Mouse (Mus musculus) 3134 (cell line): ENCODE measurements at regions not wholly inside any gene's neighbourhood (a gene's known extent, or its start where the extent isn't known, plus 50 kb on each side); places are given as distances from the start of the nearest gene placed in this dataset.

Experiments used
- DNase-seq: peaks from one replicate; pipeline ENCODE4 v3.0.0-alpha.2; 2011; ENCODE audit warnings: low spot score; ENCODE audit not compliant: insufficient read length; ENCODE audit errors: extremely low read depth

DNA sequence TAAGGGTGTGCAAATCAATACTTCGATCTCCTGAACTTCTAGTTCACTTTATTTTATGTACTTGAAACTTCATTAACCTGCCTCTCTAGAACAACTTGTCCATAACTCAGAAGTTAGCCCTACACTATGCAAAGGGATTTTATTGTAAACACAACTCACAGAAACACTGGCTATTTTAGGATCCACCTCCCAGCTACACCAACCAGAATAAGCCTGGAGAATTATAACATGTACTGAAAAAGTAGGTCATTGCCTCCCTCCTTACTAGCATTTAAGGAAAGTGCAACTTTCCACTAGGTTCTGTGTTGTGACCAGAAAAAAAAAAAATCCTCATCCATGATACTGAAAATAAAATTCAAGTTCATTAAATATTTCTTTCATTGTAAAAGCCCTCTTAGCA is 382.0 kb upstream of the Sptlc3 start:
- DNase-seq = no peak

DNA sequence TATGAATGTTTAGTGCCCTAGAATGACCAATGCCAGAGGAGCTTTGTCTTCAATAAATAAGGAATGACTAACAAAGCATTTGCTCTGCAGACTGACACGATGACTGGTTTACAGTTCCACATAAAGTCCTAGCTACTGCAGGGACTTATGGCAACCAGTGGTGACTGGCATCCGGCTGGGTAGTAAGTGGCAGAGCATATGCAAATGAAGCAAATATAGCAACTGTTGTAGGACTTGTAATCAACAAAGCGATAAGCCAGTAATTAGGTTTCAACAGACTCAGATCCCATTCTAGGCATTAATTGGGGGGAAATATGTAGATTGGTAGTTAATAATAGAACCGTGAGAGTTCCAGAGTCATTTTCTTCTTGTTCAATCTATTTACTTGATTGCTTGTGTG is 379.2 kb upstream of the Sptlc3 start:
- DNase-seq = no peak

DNA sequence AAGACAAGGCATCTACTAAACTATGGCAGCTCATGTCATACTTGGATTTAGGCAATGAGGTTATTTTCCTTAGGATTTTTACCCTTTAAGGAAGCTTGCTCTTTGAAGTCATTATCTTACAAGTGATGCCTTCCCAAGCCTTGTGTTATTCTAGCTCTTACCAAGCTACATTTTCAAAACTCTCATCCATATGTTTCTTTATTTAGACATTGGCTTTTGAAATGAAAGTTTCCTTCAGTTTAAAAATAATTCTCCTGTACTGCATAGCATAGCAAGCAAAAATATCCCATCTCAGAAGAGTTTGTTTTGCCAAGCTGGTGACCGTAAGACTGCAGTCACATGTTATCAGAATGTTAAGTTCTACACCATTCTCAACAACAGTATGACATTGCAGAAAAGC is 372.8 kb upstream of the Sptlc3 start:
- DNase-seq = no peak

DNA sequence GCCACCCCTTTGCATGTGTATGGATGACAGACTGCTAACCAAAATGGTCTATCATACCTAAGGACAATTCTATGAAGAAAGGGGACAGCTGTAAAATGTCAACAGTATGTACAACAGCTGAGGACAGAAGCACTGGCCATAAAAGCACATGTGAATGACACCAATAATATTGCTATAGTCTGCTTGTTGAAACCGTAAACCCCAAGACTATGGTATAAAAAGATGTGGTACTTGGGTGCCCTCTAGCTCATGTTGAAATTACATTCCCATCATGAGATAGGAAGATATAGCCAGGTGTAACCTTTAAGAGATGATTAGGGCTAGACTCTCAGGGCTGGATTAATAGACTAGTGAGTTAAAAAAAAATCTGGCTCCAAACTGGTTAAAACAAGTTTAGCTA is 361.6 kb upstream of the Sptlc3 start:
- no peak for DNase-seq

DNA sequence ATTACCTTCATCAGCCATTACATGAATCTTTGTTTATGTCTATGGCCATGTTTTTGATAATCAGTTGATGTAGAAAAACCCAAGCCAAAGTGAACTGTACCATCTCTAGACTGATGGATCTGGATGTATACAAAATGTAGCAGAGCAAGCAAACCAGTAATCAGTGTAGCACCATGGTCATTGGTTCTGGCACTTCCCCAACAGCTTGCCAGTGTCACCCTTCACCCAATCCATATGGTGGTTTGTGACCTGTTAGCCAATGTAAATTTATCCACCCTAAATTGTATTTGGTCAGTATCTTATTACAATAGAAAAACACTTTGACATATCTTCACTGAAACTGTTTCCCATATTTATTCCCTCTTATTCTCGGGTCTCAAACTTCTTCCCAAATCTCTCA is 346.7 kb upstream of the Sptlc3 start:
- no peak for DNase-seq

DNA sequence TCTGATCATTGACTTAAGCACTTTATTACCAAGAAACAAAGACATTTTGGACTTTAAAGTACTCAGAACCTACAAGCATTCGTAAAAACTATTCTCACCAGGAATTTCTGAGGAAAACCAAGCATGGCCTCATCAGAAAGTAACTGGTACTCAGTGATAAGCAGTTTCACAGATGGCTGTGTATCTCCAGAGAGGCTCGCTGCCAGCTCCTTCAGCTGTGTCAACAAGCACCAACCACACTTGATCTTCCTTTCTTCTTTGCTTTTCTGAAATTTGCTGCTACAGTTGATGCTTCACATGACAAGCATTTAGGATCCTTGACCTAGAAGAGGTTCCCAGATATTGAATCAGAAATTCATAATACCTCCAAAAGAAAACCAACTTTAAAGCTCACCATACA is 314.1 kb upstream of the Sptlc3 start:
- DNase-seq = no peak

DNA sequence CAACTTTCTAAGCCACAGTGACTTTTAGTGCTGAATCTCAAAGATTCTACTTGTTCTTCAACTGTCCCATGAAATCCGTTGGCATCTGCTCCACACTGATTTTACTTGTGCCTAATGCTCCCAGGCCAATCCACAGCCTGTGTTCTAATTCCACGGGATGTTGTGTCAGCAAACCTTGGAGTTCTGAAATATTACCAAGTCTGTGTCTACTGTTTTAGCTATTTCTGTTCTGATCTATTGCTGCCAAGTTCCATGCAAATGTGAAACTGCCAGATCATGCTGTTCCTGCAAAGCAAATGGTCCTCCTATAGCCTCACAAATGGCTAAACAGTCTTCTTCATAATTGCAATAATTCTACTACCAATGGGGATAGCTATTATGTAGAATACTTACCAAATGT is 295.4 kb upstream of the Sptlc3 start:
- no peak for DNase-seq

DNA sequence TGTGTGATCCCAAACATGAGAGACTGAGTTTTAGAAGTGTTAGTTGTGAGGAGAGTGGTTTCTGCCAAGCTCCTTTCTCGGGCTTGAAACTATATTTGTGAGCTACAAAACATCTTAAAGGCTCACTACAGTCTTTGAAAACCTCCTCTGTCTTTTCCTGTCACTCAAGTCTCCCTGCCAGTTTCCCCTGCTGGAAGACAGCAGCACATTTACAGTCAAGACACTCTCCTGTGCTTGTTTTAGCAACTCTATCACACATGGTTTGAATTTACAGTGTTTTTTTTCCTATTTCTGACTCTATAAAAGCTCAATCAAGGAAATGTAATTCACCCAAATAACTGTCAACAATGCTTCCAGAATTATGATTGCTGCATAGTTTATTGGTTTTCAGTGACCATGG is 286.1 kb upstream of the Sptlc3 start:
- no peak for DNase-seq

DNA sequence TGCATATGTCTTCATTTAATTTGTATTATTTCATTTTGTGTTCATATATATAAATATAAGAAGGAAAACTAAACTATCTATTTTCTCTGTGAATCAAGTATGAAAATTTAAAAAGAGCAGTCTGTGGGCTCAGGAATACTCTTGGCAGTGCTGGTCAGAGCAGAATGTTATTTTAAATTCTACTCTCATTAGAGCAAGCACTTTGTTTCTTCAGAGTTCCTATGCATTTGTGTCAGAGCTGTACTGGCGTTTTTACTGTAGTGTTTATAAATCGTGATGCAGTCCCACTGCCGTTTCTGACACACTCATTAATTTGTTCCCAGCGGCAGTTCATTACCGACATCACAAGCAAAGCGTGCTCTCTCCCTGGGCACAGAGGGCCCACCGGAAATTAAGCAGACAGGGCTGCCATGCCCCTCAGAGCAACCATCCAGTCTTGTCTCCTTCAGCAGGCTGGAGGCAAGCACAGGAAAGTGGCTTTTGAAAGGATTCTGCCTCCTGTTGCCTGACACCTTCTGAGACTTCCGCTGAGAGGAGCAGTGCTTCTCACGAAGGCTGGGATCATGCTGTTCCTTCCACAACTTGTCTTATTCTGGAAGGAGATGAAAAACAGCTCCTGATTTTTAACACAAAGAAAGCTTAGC is 272.8 kb upstream of the Sptlc3 start:
- DNase-seq = no peak

DNA sequence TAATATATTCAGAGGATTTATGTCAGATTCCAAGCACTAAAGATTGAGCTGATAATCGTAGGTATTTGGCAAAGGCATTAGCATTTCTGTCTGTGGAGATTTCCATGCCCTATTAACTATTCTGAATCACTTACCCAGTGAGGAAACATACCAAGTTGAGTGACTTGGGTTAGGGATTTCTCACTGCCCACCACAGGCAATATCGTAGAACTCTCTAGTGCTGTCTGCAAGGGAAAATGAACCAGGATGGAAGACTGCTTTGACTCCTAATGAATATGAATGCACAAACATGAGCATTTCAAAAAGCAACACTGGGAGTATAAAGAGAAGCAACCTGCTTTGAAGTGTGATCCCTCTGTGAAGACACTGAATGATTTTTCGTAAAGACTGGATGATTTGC is 263.3 kb upstream of the Sptlc3 start:
- DNase-seq = no peak

DNA sequence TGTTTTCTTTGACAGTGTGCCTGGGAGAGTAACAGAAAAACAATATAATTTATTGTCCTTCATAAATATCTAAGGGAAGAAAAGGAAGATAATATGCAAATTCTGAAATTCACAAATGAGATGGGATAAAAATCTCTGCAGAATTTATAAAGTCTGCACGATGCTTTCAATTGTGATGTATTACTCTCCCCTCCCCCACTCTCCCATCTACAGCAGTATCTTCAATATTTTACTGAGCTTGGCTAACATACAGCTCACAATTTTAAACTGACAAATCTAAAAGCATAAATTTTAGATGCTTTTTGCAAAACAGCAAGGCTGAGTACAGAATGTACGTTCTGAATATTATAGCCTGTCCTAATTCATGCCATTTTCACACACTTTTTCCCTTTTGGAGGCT is 243.6 kb upstream of the Sptlc3 start:
- no peak for DNase-seq

DNA sequence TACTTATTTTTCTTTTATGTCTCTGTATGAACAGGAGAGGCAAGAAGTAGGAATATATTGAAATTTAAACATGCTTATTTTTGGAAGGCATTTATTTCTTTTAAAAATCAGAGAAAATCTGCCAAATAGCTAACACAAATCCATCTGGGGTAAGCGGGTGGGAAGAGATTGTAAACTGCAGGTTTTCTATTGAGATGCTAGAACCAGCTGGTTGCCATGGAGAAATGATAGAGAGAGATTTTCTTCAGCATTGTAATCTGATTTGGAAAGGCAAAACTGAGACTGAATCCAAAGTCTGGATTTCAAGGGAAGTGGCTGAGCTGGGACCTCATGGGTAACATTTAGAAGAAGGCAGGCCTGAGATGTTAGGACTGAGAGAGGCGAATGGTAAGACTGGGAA is 226.6 kb upstream of the Sptlc3 start:
- DNase-seq = no peak

DNA sequence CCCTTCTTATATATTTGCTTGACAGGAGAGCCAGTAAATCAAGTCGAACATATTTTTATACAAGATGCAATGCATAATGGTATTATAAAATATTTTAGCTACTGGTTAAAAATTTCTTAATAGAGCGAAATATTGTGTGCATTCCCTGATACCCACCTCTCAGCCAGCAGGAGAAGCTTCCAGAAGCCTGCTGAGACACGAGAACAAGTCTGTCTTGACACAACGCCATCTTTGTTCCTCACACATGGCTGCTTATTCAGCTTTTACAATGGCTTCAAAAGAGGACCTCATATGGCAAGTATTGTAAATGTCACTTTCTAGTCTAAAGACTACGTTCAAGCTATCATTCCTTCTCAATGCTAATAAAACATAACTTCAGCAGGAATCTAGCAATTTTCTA is 217.1 kb upstream of the Sptlc3 start:
- no peak for DNase-seq

DNA sequence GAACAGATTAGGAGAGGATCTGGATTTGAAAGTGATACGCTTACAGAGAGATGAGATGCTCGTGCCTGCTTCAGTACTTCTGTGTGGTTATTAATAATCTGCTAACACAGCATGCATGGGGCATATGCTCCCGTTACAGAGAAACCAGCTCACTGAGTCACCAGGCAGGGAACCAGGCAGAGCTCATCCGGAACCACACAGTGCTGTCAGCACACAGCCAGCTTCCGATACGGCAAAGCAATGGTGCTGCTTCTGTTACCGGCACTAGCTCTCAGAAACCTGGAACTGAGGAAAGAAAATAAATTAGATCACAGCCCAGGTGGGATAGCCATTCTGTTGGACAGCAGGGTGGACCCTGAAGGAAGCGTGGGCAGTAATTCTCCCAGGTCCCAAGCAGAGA is 216.1 kb upstream of the Sptlc3 start:
- no peak for DNase-seq

DNA sequence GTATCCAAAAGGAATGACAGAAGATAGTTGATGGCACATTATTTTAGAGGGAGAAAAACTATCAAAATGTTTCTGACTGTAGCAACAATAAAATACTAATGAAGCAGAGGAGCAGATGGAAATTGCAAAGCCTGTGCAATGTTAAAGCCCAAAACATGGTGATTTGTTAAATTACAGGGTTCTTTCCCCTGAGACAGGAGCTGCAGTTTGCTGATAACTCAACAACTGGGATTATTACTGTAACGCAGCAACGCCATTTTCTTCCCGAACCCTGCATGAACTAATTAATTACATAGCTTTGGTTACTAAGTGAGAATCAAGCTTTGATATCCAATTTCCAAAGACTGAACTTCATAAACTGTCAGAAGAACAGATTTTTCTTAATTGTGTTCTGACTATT is 212.7 kb upstream of the Sptlc3 start:
- no peak for DNase-seq

DNA sequence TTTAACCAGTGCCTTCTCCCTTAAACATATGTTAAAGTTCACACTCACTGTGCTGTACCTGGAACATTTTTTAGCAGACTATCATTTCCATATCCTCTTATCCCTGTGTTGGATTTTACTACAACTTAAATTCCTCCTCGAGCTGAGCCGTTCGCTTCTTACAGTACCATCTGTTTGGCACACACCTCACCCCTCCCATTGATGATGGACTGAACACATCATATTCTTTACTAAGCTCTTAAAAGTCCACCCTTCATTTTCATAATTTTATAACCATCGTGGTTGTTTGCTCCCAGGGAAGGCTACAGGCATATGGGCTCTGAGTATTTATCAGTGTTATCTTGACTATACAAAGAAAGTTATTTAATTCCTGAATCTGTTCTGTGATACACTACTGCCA is 209.4 kb upstream of the Sptlc3 start:
- DNase-seq = no peak

DNA sequence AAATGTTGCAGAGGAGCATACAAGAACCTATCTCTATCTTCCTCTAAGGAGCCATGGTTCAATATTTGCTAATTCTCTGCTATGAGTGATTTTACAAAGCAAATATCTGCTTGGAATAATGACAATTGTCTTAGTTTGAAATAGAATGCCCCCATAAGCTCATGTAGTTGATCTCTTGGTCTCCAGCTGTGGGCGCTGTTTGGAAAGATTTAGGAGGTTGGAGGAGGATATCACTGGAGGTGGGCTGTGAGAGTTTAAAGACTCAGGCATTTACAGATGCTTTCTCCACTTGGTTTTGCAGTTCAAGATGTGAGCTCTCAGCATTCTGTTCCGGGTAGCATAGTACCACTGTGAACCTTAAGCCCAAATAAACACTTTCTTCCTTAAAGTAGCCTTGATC is 207.3 kb upstream of the Sptlc3 start:
- DNase-seq = no peak

DNA sequence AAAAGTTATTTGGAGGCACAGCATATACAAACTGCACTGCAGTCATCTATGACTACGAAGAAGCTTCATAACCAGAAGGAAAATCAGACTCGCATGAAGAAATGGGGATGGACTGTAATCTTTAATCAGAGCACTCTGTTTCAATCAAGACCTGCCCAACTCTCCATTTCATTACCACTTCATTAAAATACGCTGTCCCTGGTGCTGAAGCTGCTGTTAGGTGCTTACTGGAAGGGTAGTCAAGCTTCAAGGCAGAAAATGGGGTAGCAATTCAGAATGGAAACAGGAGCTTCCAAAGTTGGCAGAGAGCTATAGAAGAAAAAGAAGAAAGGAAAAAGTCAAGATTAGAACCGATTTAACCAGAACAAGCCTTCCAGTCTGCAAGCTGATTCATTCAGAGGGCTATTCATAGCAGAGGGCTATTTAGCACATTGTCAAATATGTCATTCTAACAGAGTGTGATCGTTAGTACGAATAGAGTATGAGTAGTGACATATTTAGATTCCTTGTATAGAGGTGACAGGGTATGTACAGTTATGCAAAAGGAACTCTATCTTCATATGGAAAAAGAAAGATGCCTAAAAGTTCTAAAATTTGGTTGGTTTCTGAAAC is 195.1 kb upstream of the Sptlc3 start:
- no peak for DNase-seq

DNA sequence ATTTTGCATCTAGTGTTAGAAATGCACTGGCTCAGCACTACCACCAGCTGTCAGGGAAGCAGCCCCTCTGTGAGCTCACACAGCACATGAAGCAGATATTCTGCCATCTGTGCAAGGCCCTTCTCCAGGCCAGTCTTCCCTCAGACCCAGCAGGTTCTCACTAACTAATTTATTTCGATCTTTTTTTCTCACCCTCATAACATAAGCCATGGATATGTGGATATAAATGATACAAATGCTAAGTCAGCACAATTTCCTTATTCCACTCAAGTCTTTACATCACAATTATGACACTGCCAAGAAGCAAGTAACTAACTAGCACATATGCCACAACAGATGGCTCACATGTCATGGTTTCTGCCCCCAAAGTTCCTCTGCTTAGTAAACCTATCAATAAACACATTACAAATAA is 182.3 kb upstream of the Sptlc3 start:
- no peak for DNase-seq

DNA sequence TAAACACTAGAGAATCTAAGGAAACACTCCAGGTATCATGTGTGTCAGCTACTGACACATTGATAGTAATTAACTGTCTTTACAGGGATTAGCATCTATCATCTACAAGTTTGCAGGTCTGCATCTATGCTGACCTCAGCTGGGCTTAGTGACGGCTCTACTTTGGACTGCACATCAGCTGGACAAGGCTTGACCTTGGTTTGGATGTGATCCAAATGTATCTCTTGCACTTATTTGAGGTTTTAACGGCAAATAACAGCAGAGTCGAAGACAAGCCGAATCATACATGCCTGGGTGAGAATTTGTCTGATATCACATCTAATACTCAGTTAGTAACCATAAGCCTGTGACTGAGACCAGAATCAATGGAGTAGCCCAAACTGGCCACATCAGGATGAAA is 181.7 kb upstream of the Sptlc3 start:
- no peak for DNase-seq

DNA sequence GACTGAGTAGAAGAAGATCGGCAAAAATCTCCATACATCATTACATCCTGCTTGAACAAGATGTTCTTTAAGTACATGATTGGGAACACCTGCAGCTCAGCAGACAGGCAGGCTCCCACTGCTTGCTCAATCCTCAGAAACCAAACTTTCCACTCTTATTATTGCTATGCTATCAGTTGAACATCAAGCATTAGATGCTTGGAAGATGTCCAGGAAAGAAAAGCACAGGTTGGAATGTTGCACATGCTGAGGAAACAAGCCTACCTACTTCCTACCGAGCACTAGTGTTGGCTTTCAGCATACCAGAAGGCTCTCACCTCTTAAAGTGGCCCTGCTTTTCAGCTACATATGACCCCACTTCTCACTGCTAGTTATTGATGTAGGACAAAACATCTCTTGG is 171.2 kb upstream of the Sptlc3 start:
- no peak for DNase-seq

DNA sequence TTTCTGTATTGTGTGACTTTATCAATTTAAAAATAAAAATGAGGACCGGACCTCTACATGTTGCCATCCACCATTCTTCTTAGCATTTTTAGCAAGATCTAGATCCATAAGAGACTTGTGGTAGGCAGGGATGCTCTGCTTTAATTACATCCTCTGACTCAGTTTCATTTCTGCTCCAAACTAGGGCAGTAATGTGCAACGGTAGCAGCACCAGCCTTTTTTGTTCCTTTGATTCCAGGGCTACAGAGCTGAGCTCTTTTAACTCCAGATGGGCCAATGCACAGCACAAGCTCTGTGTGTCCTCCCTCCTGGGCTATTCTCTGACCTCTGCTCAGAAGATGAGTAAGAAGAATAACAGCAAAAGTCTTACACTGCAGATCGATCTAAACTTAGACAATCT is 168.2 kb upstream of the Sptlc3 start:
- no peak for DNase-seq

DNA sequence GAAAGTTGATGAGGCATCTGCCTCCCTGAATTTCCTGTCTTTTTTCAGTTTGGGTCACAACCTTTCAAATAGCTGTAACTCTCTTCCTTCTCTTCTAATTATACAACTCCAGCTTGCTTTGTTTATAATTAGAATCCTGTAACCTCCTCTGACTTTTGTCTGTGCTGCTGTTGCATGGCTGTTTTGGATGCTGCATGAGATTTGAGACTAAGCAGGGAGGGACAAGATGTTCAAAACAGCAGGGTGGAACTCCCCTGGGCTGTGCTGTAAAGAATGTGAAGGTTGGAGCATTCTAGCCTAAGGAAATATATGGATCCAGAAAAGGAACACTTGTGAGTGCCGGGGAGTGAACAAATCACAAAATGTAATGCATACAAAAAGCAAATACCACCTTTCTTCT is 159.0 kb upstream of the Sptlc3 start:
- DNase-seq = no peak
